Mouse (Mus musculus) Muller cell, postnatal 12 days (primary cell): ENCODE measurements around the gene Mkrn1.
"Not testable (repeated sequence)": the region's sequence is repeated elsewhere in the genome, so short reads cannot be mapped to it uniquely, and the experiment has no call there.

Experiments
- DNase-seq: peaks from one replicate; pipeline ENCODE4 v3.0.0-alpha.2; 2015; ENCODE audit errors: inconsistent ontology term

The Mkrn1 gene

DNA sequence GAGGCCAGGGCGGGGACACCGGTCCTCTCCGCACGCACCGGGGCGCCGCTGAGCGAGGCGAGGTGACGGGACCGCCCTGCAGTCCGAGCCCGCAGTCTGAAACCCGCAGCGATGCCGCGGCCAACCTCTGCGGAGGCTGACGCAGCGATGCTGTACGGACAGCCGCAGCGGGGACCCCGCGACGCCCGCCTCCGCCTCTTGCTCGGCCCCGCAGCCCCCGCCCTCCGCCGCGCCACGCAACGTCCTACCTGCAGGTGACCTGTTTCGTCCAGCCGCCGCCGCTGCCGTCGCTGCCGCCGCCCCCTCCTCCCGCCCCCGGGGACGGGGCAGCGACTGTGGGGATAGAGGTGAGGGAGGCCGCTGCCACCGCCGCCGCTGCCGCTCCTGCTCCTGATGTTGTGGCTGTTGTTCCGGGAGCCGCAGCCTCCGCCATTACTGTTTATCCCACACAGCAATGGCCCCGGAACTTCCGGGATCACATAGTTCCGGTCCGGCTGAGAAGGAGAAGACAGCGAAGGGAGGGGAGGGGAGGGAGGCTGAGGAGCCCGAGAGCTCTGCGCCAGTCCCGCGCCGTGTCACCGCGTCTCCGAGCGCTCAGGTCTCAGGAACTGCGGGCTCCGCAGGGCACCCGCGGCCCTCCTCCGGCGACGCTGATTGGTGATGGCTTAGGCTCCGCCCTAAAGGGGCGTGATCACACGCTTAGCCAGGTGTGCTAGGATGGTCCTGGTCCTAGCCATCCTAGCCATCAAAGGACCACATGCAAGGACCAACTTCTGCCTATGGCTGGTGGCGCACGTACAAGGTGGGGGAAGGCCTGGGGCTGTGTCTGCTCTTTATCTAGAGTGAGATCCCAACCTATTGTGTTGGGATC lies at the start of gene Mkrn1:
Mkrn1 (minus strand) TSS at position 612 of the 871 bp plus-strand sequence.
- DNase-seq: peak; percentile 81

DNA sequence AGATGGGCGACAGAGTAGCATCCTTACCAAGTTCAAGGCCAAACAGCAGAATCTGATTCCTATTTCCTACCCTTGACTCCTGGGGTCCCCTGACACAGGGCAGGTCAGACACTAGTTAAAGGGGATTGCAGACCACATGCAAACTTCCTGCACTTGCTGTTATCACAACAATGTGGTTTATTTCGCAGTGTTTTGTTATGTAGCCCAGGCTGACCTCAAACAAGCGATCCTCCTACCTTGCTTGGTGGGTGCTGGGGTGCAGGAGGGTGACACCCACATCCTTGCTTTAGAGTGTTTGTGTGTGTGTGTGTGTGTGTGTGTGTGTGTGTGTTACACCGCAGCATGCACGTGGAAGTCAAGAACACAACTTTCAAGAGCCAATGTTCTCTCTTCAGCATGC lies 49.2 kb upstream of the Mkrn1 start:
- DNase-seq: no peak

DNA sequence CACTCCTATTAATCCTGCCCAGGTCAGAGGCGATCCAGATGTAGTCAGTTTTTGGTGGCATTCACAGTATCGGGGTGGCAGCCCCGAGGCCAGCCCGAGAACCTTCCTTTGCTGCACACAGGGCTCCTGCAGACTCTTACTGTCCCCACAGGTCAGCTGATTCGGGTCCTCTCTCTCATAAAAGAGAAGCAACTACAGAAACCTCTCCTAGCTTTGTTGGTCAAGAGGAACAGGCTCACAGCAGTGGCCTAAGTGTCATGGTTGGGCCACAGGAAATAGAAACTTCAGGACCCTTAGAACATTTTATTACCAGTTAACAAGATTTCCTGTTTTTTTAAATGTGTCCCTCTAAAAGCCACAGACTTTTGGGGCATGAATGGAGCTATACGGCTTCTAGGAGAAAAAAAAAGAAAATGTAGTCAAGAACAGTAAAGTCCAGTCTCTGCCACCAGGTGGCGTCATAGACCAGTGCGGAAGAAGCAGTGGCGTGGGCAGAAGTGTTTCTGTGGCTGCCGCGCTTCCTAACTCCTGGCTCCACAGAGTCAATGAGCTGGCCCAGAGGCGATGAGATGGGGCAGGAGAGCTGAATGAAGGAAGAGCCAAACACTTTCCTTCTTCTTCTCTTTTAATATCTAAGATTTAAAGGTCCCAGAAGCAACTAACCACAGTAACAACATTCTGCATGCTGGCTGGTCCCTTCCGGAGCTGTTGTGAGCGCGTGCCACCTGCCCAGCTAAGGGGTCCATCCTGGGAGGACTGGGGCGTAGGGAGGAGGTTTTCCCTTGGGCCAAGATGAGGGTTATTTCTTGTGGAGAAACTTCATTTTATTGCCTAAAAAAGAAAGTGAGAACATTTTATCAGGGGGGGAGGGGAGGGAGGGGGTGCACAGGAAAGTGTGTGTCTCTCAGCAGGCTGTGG lies 42.6 kb upstream of the Mkrn1 start:
- peak; percentile 57 for DNase-seq

DNA sequence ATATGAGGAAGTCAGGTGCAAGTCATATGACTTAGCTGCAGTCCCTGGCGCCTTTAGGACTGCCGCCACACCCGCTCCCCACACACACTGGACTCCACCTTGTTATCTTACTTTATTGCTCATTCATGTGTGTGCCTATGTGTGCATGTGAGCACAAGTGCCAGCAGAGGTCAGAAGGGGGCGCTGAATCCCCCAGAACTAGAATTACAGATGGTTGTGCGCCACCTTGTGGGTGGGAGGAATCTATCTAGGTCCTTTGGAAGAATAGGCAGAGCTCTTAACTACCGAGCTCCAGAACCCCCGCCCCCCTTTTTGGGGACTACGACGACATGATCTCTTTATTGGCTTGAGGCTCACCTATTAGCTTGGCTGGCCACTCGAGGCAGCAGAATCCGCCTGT lies 39.8 kb upstream of the Mkrn1 start:
- DNase-seq: no peak

DNA sequence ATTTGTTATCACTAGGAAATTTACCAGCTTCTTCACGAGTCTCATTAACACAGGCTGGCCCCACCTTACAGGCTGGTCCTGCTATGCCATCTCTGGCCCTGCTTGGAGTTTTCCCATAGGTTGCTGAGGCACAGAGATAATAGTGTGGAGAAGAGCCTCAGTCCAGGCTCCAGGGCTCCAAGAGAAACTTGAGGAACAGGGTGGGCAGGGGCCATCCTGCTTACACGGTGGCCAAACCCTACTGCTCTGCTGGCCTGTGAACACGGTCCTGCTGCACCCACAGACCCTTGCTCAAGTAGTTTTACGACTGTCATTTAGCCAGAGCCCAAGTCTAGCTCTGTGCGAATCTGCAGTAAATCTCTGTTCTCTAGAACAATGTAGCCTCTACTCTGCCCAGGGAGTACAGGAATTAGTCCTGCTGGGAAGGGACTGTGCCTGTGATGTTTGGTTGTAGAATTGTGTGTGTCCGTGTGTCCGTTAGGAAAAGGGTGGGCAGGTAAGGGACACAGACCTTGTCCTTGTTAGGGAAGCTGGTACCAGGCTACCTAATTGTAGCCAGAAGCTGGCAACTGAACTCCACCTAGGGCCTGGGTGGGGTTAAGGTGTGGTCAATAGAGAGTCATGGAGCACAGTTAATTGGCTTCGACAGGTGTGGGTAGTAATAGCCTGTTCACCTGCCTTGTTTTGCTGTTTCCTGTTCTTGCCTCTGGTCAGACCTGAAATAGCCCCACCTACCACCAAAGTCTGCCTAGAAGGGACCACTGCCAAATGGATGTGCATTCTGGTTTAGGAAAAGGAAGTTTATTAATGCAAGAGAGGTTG lies 35.3 kb upstream of the Mkrn1 start:
- DNase-seq: no peak

GRCm38 (mm10) chr6:39454616-39455015 lies 34.4 kb upstream of the Mkrn1 start:
- DNase-seq: no peak

DNA sequence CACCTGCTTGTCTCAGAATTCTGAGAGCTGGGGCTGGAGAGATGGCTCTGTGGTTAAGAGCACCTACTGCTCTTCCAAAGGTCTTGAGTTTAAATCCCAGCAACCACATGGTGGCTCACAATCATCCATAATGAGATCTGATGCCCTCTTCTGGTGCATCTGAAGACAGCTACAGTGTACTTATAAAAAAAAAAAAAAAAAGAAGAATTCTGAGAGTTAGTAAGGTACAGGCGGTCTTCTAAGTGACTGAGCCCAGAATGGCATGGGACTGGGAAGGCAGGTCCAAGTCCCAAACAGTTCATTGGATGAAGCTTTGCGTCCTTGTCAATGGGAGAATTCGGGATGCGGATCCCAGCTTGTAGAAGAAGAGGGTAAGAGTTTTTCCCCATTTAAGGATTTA lies 33.3 kb upstream of the Mkrn1 start:
- no peak for DNase-seq

DNA sequence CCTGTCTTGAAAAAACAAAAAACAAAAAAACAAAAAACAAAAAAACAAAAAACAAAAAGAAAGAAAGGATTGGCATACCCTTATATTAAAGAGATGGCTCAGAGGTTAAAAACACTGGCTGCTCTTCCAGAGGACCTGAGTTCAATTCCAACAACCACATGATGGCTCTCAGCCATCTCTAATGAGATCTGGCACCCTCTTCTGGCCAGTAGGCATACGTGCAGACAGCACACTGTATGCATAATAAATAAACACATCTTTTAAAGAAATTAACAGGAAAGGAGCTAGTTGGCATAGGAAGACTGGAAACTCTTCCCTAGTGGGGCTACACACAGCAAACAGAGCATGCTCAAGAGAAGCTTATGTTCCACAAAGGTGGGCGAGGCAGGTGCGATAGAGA lies 30.8 kb upstream of the Mkrn1 start:
- DNase-seq: no peak

GRCm38 (mm10) chr6:39450580-39450979 lies 30.3 kb upstream of the Mkrn1 start:
- DNase-seq: no peak

DNA sequence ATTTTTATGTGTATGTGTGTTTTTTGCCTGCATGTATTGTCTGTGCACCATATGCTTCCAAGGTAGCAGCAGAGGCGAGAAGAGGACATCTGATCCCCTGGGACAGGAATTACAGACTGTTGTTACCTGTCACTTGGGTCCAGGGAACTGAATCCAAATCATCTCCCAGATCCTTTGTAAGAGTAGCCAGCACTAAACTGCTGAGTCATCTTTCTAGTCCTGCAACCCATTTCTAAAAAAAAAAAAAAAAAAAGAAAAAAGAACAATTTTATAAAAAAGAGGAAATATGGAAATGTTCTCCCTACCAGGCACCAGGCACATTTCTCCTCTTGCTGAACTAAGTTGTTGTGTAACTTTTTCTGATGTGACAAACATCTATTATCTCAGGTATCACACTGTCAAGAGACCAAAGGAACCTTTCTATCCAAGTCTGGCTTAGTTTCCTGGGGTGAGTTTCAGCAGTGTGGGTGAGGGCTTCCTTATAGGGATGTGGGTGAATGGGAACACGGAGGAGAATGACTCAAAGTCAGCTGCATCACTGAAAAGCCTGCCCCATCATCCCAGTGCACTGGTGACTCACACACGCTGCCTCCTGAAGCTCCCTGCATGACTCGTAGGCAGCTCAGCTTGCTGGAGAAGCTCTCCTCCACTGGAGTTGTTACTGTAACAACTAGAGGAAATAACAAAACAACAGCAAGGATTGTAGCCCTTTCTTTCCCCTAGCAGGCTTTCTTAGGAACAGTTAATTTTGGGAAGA lies 27.3 kb upstream of the Mkrn1 start:
- DNase-seq: peak; percentile 91

DNA sequence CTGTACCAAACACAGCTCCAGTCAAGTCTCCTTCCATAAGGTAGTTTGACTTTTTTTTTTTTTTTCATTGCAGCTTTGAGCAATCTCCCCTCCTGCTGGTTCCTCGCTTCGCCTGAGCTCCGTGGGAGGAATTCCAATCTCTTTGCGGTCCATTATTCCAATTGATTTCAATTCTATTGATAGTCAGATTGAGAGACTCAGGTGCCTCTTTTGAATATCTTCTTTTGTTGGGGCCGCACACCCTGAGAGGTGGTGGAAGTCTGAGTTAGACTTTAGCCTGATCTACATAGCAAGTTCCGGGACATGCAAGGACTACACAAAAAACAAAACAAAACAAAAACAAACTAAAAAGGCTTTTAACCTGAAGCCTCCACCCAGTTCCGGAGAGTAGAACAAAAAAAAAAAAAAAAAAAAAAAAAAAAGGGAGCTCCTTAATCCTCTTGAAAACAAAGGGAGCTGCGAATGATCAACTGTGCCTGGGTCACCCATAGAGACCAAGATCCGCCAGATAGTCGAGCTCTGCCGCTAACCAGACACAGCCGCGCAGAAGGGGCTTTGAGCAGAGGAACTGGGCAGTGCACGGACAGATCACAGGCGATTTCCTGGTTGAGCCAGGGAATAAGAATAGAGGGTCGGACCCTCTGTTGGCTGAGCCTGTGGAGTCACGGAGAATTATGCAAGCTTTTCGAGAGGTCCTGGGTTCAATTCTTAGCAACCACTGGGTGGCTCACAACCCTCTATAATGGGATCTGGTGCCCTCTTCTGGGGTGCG lies 25.7 kb upstream of the Mkrn1 start:
- DNase-seq: no peak

DNA sequence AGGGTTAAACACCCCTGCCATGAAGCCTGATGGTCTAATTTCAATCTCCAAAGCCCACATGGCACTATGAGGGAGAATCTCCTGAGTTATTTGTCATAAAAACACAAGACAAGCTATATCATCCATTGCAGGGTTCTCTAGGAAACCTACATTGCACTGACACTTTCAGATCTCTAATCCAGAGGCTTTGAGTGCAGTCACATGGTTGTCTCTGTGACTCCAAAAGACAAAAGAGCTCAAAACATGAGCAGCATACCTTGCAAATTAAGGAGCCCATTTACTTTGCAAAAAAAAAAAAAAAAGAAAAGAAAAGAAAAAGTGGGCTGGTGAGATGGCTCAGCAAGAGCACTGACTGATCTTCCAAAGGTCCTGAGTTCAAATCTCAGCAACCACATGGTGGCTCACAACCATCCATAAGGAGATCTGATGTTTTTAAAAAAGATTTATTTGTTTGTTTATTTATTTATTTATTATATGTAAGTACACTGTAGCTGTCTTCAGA lies 22.6 kb upstream of the Mkrn1 start:
- DNase-seq: no peak

DNA sequence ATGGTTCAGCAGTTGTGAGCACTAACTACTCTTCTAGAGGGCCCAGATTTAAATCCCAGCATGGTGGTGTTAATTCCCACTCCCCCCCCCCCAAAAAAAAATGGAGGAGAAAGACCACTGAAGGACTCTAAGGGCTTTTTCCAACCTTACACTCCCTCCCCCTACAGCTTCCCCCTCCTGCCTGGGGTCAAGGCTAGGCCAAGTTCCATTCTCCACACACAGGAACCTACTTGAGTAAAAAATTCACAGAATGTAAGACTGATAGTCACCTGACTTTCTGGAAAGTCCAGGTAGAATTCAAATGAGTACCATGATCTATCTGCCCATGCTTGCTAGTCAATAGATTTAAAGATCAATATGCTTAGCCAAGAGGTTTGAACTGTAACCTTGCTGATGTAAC lies 19.9 kb upstream of the Mkrn1 start:
- no peak for DNase-seq

- not testable (repeated sequence) for DNase-seq
These were observed 17.3 kb upstream of the Mkrn1 start for GRCm38 (mm10) chr6:39437519-39437918.

GRCm38 (mm10) chr6:39435875-39436274 lies 15.6 kb upstream of the Mkrn1 start:
- DNase-seq: no peak

DNA sequence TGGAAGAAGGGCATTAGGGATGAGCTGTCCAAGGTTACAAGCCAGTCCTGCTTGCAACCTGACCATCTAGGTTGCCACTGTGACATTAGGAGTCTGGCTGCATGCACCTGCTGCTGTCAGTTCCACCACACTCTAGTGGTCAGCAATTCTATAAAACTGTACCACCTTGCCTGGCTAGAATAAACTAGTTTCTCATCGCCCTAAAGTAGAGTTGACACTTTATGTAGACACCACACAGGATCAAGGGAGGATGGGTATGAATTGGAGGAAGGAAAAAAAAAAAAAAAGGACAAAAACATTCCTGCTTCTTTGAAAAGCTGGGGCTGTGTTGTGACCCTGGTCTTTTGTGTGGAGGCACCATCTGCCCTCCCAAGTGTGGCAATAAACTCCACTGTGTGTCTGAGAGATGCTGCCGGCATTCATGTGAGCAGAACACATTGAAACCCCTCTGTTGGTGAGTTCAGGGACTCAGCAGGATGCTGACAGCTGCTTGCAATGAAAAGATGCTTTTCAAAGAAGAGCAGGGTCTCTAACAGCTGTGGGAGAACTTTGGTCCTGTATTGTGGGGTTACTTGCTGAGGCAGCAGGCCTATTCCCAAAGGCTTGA lies 14.7 kb upstream of the Mkrn1 start:
- DNase-seq: peak; percentile 32

GRCm38 (mm10) chr6:39434111-39434885 lies 14.0 kb upstream of the Mkrn1 start:
- DNase-seq: no peak

DNA sequence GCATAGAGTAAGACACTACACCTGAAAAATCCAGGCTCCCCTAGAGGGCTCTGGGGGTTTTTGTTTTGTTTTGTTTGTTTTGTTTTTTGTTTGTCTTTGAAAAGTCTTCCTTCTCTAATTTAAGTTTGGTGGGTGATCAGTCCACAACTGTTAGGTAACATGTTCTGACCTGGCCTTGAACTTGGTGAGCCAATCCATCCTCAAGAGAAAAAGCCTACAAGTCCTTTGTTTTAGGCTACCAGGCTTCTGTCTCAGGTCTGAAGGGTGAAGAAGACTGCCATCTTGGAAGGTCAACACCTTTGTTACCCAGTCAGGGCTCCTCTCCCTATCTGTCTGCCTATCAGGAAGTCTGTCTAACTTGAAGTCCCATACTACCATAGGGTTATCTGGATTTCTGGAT lies 13.4 kb upstream of the Mkrn1 start:
- DNase-seq: no peak

GRCm38 (mm10) chr6:39433174-39433573 lies 12.9 kb upstream of the Mkrn1 start:
- DNase-seq: no peak
